Mouse (Mus musculus): ENCODE results near the gene Gm47995.
"Not testable (repeated sequence)": the region's sequence is repeated elsewhere in the genome, so short reads cannot be mapped to it uniquely, and the experiment has no call there.

The Gm47995 gene

GRCm38 (mm10) chr1:151198120-151198519, at the start of gene Gm47995:
Gm47995 (plus strand) TSS chr1:151198448.
- not testable (repeated sequence) for DNase-seq

DNA sequence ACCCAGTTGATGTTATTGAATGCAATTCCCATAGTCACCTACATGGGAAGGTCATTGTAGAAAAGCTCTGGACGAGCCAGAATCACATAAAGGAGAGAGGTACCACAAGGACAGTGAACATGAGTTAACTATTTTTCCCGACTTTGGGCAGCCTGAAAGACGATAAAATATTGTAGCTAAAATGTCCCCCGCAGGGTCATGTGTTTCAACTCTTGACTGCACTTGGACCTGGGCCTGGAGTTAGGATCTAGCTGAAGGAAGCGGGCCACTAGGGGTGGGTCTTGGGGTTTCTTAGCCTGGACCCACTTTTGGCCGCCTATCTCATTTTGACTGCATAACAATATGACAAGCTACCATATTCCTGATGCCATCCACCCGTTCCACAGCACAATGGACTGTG, 48.0 kb upstream of the Gm47995 start:
- no peak for DNase-seq

DNA sequence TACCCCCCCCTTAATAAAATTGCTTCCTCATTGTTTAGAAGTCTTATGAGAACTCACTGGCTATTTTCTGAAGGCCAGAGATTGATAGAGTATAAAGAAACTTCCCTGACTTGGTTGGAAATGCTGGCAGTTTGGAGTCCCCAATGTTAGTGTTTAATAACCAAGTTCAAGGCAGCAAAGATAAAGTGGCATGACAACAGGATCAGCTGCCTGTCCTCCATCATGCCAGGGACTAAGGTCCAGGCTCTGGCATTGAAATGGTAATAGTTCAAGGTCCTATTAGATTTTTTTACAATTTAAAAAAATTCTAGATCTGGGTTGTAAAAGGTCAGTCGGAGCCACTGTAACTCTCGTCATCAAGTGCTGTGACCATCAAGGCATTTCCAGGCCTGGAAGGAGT, 47.2 kb upstream of the Gm47995 start:
- no peak for DNase-seq

DNA sequence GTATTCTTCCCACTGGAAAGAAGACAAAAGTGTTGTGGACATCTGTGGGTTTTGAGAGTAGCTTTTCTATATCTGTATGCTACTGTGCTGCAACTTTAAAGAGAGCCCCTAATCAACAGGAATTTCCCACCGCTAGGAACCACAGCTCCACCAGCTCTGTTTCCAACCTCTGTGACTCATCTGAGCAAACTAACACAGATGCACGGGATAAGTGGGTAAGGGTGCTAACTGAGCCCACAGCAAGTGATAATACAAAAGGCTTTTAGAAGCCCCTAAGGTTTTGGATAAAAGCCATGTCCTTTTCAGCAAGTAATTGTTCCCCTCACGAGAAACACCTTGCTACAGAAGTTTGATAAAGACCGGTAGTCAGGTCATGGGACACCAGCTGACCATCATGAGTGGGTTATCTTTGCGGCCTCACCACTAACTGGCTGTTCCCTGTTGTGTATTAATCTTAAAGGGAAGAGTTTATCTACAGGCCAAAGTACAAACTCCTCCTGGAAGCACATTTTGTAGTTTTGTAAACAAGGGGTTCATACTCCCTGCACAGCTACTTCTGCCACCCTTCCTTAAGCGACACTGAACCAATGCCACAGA, 45.1 kb upstream of the Gm47995 start:
- DNase-seq = no peak

DNA sequence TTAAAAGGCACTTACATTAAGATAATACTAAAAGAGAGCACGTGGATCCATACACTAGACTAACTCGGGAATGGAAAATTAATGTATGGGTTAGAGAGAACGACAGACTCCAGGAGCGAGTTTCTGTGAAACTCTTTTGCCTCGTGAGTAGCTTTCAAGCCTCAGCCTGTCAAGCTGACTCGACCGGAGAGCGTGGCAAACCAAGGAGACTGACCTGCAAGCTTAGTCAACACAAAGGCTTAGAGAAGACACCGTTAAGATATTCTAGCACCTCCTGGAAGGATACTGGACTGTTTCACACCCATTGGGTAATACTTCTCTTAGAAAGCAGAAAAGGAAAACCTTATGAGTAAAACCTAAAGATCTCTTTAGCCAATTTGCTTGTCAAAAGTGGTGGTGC, 44.1 kb upstream of the Gm47995 start:
- DNase-seq = not testable (repeated sequence)

- no peak for DNase-seq
These were observed 42.1 kb upstream of the Gm47995 start for GRCm38 (mm10) chr1:151156129-151156528.

DNA sequence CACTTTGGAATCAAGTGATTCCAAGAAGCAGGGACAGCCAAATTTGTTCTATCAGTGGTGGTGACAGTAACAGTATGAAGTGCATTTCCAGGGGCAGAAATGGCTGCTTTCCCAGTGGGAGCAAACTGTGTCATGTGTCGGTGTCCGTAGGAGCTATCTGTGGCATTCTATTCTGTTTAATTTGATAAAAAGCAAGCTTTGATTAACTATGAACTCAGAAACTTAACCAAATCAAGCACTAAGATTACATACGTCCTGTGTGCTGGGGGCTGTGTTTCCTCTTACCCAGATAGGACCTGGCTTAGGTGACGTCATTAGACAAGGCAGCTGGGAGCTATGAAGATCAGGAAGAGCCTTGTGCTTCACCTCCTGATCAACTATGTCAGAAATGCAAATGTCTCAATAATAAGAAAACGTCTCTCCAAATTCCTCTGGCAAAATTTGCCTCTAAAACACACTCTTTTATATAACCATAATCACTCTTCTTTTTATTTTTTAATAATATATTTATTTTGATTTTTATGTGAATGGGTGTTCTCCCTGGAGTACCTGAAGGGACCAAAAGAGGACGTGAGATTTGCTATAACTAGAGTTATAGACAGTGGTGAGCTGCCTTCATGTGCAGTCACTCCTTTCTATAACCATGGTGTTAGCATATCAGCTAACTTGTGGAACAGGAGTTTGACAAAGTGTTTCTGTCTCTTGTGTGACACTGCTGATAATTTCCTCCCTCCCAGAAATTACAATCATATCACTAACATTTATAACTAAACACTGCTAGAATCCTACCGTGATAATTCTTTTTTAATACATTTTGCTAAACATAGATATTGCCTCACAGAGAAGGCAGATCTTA, 41.2 kb upstream of the Gm47995 start:
- DNase-seq = no peak

GRCm38 (mm10) chr1:151157963-151158856, 40.0 kb upstream of the Gm47995 start:
- no peak for DNase-seq

- no peak for DNase-seq
These were observed 39.3 kb upstream of the Gm47995 start for GRCm38 (mm10) chr1:151158857-151159510.

DNA sequence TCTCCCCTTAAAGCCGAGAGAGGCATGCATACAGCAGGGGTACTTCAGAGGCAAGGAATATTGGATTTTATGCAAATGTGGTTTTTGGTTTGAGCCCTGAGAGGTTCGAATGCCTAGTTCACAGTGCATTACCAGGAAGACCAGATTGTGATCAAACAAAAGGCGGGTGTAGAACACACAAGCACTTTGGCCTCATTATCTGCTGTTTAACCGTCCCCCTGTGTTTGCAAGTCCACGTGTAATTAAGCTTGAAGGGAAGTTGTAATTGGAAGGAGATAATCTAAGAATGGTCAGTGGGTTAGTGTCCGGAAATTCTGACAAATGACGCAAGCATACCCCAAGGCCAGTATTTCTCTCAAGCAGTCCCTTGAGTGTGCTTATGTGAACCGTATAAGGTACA, 32.2 kb upstream of the Gm47995 start:
- no peak for DNase-seq

GRCm38 (mm10) chr1:151167297-151168047, 30.8 kb upstream of the Gm47995 start:
- no peak for DNase-seq

DNA sequence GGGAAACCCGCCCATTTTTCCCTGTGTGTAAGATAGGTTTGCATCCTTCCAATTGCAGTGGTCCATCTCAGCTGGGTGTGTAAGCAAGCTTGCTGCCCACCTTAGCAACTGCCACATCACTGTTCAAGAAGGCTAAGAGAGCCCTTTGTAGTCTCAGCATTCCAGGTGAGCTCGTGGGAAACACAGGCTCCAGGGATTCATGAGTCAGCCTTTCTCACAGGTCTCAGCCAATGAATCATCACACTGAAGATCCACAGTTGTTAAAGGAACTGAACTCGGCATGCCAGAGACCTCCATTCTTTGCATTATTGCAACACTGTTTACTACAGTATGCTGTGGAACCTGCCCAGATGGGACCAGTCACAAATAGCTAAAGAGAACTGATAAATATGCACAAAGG, 29.6 kb upstream of the Gm47995 start:
- DNase-seq = no peak

- DNase-seq = no peak
These were observed 26.4 kb upstream of the Gm47995 start for GRCm38 (mm10) chr1:151171572-151172461.

DNA sequence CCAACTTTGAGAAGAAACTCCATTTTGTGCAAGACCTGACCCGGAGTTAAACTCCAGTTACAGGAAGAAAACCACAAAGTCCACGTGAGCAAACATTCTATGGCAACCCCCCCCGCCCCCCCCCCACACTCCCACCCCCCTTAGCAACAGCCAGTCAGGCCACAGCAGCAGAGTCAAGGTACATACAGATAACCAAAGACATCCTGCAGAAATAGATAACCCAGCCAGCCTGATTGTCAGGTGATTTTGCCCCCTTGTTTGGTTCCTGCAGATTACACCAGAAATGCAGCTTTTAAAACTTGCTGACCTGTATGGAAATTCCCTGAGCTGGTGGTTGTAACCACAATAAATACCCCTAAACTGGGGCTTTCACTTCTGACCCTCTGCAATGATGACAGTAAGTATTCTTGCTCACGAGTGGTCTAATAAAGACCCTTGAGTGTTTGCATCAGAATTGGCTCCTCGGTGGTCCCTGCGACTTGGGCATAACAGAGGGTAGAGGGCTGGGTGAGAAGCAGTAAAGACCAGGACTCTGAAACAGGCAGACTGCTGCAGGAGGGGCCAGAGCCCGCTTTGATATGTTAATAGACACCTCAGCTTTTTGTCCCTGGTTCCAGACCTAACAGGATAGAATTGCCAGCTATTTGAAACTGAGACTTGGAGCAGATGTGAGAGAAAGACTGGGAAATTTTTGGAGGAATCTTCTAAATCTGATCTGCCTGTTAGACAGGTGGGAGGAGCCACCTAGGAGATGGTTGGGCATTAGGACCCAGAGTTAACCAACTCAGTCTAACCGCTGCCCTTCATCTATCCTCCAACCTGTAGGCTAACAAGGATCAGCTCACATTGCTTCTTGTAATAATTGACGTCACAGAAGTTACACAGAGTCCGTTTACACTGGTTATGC, 21.0 kb upstream of the Gm47995 start:
- no peak for DNase-seq

GRCm38 (mm10) chr1:151177937-151178271, 20.3 kb upstream of the Gm47995 start:
- DNase-seq = no peak

GRCm38 (mm10) chr1:151178505-151179083, 19.7 kb upstream of the Gm47995 start:
- no peak for DNase-seq

GRCm38 (mm10) chr1:151180167-151180566, 18.1 kb upstream of the Gm47995 start:
- no peak for DNase-seq

DNA sequence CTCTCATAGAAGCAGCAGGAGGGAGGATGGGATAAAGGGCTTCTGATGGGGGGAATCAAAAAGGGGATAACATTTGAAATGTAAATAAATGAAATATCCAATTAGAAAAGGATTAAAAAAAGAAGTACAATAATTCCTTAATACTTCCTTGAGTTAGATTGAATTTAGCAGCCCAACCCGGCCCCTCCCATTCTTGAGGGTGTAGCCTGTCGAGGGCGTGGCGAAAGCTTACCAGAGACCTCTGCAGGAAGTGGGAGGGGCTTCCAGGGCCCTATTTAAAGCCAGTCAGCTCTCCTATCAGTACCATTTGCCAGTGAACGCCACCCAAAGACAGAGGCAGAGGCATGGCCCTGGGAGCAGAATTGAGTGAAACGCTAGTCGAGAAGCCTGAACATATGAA, 16.0 kb upstream of the Gm47995 start, which contains the start of gene Gm47985:
Gene Gm47985 (plus strand): TSS at position 272 of the 400 bp plus-strand sequence.
- not testable (repeated sequence) for DNase-seq

DNA sequence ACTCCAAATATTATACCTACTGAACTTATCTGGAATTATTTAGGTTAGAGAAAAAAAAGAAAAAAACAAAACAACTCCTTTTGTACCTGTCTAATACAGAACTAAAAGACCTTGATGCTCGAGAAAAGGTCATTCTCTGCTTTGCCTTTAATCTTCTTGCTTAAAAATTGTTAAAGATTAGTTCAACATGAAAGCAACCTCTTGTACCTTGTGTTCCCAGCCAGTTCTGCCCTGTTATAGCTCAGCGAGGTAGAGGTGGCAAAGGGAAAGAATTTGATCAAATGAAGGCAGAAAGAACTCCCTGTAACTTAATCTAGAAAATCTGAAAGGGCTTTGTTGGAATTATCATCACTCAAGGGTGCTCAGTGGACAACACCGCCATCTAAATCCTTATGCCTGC, 12.1 kb upstream of the Gm47995 start:
- DNase-seq = not testable (repeated sequence)
